Mouse (Mus musculus) liver, embryonic 16.5 days (tissue): ENCODE measurements around the gene Slco2b1. TPM values are rescaled to one million over a fixed set of nuclear protein-coding genes. Genes with fewer than 3 reads are reported as not detected.
A peak's percentile ranks its signal among the peaks of the same experiment; 100 is the strongest.

Experiments
- ATAC-seq: fragments of 200-750 bp; cut with Nextera tagmentation; 2 replicates; pipeline ENCODE4 v1.8.0; 2017; ENCODE audit warnings: low read depth, mild to moderate bottlenecking, moderate number of reproducible peaks, moderate library complexity
- H3K27ac ChIP-seq: fragments of 300-500 bp; sonication (generic); 2 replicates; pipeline ENCODE4 v1.5.1; 2014; ENCODE audit warnings: mild to moderate bottlenecking, low read length
- H3K27me3 ChIP-seq: fragments of 300-500 bp; sonication (generic); 2 replicates; pipeline ENCODE4 v1.6.1; 2014; ENCODE audit warnings: low read depth, low read length, mixed read lengths; ENCODE audit not compliant: control insufficient read depth, insufficient read depth
- H3K36me3 ChIP-seq: fragments of 300-500 bp; sonication (generic); 2 replicates; pipeline ENCODE4 v1.6.1; 2014; ENCODE audit warnings: mild to moderate bottlenecking; ENCODE audit not compliant: control insufficient read depth, insufficient read depth
- H3K4me1 ChIP-seq: fragments of 300-500 bp; sonication (generic); 2 replicates; pipeline ENCODE4 v1.6.1; 2014; ENCODE audit warnings: low read depth, low read length, mixed read lengths; ENCODE audit not compliant: control insufficient read depth
- H3K4me2 ChIP-seq: fragments of 300-500 bp; sonication (generic); 2 replicates; pipeline ENCODE4 v1.6.1; 2014; ENCODE audit warnings: low read depth, low read length, mixed read lengths
- H3K4me3 ChIP-seq: fragments of 300-500 bp; sonication (generic); 2 replicates; pipeline ENCODE4 v1.5.1; 2014; ENCODE audit warnings: low read depth, mild to moderate bottlenecking, low read length
- H3K9ac ChIP-seq: fragments of 300-500 bp; sonication (generic); 2 replicates; pipeline ENCODE4 v1.6.1; 2014; ENCODE audit warnings: low read depth, low read length
- H3K9me3 ChIP-seq: fragments of 300-500 bp; sonication (generic); replicated peaks from 2 replicates; pipeline ENCODE4 v1.6.1; 2016; ENCODE audit warnings: low read length; ENCODE audit not compliant: control insufficient read depth
- WGBS: fragments of 180-500 bp; shearing (Covaris S2); extraction: QIAGEN DNeasy Blood & Tissue Kit; methylation state at CpG from one replicate; pipeline ENCODE4 v1.1.7; 2014; ENCODE audit not compliant: insufficient replicate concordance; 5-methylcytosine and 5-hydroxymethylcytosine counted together
- polyA plus RNA-seq: library from polyadenylated mRNA; unstranded; fragments of >200 nt; fragmentation: Nextera tagmentation; extraction: Ambion mirVana; gene quantifications from 2 replicates; pipeline ENCODE4 v1.2.1, GENCODE M21; 2015

Slco2b1 gene
- polyA plus RNA-seq, 1 experiment from 2014 or later = 0.58 TPM

DNA sequence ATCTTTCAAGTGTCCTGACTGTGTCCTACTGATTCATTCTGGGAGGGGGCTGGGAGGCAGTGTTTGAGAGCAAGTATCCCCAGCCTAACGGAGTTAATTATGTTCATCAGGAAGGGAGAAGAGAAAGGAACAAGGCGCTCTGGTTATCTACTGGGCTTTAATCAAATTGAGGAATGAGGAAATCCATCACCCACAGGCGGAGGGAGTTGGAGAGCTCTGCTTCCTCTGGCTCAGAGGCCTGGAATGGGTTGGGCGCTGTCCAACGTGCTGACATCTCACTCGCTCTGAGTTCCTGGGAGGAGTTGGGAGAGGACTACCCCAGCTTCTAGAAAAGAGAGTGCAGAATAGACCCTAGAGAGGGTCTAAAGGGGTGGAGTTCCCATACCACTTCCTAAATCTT, 62.5 kb downstream of the Slco2b1 start:
- H3K4me3 ChIP-seq = no peak overlapping the region
- WGBS = 3% methylated on average over 6 of the region's 6 CpGs
- no peak for ATAC-seq
- no peak overlapping the region for H3K9ac ChIP-seq
- no peaks in the 10 kb centered on the region for H3K36me3 ChIP-seq
- no peak overlapping the region for H3K4me2 ChIP-seq
- H3K27me3 ChIP-seq = no peaks in the 10 kb centered on the region; the same call in 1 of the 2 replicates
- H3K9me3 ChIP-seq = no peaks in the 10 kb centered on the region
- H3K27ac ChIP-seq = no peak overlapping the region
- H3K4me1 ChIP-seq = no peaks in the 10 kb centered on the region

DNA sequence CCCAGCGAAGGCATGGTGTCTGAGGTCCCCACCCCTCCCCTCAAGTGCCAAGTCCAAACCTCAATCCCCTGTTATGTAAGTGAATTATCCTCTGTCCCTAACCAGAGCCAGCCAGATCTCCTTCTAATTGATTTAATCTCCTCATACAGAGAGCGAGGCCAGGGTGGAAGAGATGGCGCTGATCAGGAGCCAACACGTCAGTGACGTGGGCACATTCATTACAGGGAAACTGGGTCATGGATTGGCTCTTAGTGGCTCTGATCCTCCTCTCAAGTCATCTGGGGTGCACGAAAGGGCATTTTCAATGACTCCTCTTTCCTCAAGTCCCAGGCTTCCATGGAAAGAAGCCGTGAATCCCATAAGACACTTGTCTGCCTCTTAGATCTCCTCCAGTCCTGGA, 66.4 kb downstream of the Slco2b1 start:
- WGBS = 71% methylated on average over 7 of the region's 7 CpGs
- Histone ChIP-seq H3K36me3 (no peaks in the 10 kb centered on the region), H3K27me3 (no peaks in the 10 kb centered on the region; the same call in 1 of the 2 replicates), H3K9ac (no peak overlapping the region), H3K4me1 (peaks cover 15% of the 10 kb centered on the region), H3K9me3 (no peaks in the 10 kb centered on the region), H3K27ac (no peak overlapping the region), H3K4me2 (no peak overlapping the region), H3K4me3 (no peak overlapping the region)
- ATAC-seq = no peak

GRCm38 (mm10) chr7:99642078-99642477, 69.1 kb downstream of the Slco2b1 start:
- ATAC-seq = peak; percentile 93
- WGBS = 22% methylated on average over 3 of the region's 3 CpGs
- Histone ChIP-seq H3K9ac (no peak overlapping the region), H3K9me3 (no peaks in the 10 kb centered on the region), H3K4me3 (no peak overlapping the region), H3K27ac (0 out of 2 replicates have a peak overlapping the region, but pooled peaks have one; percentile 33), H3K36me3 (no peaks in the 10 kb centered on the region), H3K4me2 (peak overlapping the region; percentile 4; the same call in 1 of the 2 replicates), H3K27me3 (no peaks in the 10 kb centered on the region; the same call in 1 of the 2 replicates), H3K4me1 (peaks cover 15% of the 10 kb centered on the region)

- H3K27ac ChIP-seq = no peak overlapping the region
- WGBS = 43% methylated on average over 4 of the region's 4 CpGs
- no peak for ATAC-seq
Measured at GRCm38 (mm10) chr7:99641245-99641644, 69.9 kb downstream of the Slco2b1 start.

GRCm38 (mm10) chr7:99633966-99634665, 77.0 kb downstream of the Slco2b1 start:
- no peak for ATAC-seq
- Histone ChIP-seq H3K36me3 (no peaks in the 10 kb centered on the region), H3K27me3 (peaks cover 13% of the 10 kb centered on the region), H3K4me1 (no peaks in the 10 kb centered on the region), H3K4me3 (no peak overlapping the region), H3K9me3 (no peaks in the 10 kb centered on the region), H3K4me2 (no peak overlapping the region), H3K27ac (no peak overlapping the region), H3K9ac (no peak overlapping the region)
- 61% methylated on average over 8 of the region's 8 CpGs for WGBS

More at GRCm38 (mm10) chr7:99641245-99641644, 69.9 kb downstream of the Slco2b1 start:
- Histone ChIP-seq H3K4me1 (peaks cover 15% of the 10 kb centered on the region), H3K36me3 (no peaks in the 10 kb centered on the region), H3K4me3 (no peak overlapping the region), H3K9ac (no peak overlapping the region), H3K4me2 (no peak overlapping the region), H3K9me3 (no peaks in the 10 kb centered on the region), H3K27me3 (no peaks in the 10 kb centered on the region; the same call in 1 of the 2 replicates)

DNA sequence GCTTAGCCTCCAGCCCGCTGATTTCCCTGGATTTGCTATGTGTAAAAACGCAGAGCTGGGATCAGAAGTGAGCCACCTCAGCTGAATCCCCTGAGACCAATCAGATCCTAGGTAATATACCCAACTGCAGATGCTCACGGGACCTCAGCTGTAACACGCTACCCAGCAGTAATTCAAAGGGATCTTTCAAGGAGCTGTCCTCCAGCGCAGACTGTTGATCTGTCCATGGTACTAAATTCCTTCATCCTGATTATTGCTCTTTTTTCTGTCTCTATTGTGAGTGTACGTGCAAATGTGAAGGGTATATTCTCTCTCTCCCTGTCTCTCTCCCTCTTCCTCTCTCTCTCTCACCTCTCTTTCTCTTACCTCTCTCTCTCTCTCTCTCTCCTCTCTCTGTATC, 78.9 kb downstream of the Slco2b1 start:
- no peaks in the 10 kb centered on the region for H3K4me1 ChIP-seq
- H3K9ac ChIP-seq = no peak overlapping the region
- no peaks in the 10 kb centered on the region for H3K9me3 ChIP-seq
- ATAC-seq = no peak
- peaks cover 32% of the 10 kb centered on the region for H3K27me3 ChIP-seq
- no peak overlapping the region for H3K4me3 ChIP-seq
- WGBS = 13% methylated on average over 6 of the region's 6 CpGs
- H3K36me3 ChIP-seq = no peaks in the 10 kb centered on the region
- no peak overlapping the region for H3K4me2 ChIP-seq
- no peak overlapping the region for H3K27ac ChIP-seq

GRCm38 (mm10) chr7:99627366-99627765, 83.8 kb downstream of the Slco2b1 start:
- Histone ChIP-seq H3K4me2 (no peak overlapping the region), H3K4me3 (no peak overlapping the region), H3K27ac (no peak overlapping the region), H3K36me3 (no peaks in the 10 kb centered on the region), H3K9me3 (no peaks in the 10 kb centered on the region), H3K9ac (no peak overlapping the region), H3K4me1 (peaks cover 13% of the 10 kb centered on the region), H3K27me3 (peaks cover 75% of the 10 kb centered on the region)
- 3% methylated on average over 7 of the region's 7 CpGs for WGBS
- ATAC-seq = no peak

DNA sequence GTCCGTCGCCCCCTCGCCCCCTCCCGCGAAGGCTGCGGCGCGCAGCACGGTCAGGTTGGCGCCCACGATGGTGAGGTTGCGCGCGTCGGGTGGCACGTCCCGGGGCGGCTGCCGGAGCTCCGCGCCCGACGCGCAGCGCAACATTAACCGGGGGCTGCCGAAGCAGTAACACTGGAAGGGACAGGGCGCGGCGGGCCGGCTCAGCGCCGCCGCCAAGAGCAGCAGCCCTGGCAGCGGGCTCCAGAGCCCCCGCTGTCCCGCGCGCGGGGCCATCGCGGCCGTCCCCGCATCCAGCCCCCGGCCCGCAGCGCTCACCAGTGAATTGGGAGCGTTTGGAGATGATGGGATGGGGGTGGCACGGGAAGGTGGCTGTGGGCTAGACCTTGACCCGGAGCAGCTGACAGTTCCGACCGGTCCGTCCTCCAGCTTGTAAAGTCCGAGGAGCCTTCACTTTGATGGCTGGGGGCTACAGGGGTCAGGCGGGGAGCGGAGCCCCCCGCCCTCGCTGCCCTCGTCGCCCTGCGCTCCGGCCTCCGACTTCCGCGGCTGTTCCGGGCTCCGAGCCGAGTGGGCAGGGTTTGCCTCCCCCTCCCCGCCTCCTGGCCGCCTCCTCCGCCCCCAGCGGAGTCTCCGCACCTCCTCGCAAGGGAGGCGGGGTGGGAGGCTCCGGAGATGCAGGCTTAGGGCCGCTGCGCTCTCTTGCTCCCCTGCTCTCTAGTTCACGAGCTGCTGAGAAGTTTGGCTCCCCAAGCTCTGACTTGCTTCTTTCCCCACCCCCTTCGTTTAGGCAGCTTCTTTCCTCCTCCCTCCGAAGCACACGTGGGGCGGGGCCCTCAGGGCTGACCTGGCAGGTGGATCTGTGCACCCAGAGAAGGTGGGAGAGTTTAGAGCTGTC, 84.5 kb downstream of the Slco2b1 start, which contains the start of gene Tpbgl:
Tpbgl (minus strand) TSS at position 728 of the 895 bp plus-strand sequence.
- Histone ChIP-seq H3K27me3 (peaks cover 78% of the 10 kb centered on the region), H3K4me2 (peak within 1 kb of the TSS; percentile 62), H3K36me3 (no peaks in the 10 kb centered on the region), H3K4me3 (peak within 1 kb of the TSS; percentile 53), H3K9ac (no peak within 1 kb of the TSS), H3K27ac (no peak within 1 kb of the TSS), H3K9me3 (no peaks in the 10 kb centered on the region), H3K4me1 (peaks cover 13% of the 10 kb centered on the region)
- 1% methylated on average over 77 of the region's 83 CpGs for WGBS
- ATAC-seq = no peak
